Mouse (Mus musculus) granulocyte monocyte progenitor cell, adult 5-6 weeks (primary cell): ENCODE data around the gene Cops7b. TPM values are rescaled to one million over a fixed set of nuclear protein-coding genes. Genes with fewer than 3 reads are reported as not detected.
A peak's percentile ranks its signal among the peaks of the same experiment; 100 is the strongest.

Source experiments
- ATAC-seq: replicated peaks from 2 replicates; pipeline ENCODE4 v1.8.0; 2016; ENCODE audit warnings: mild to moderate bottlenecking, moderate TSS enrichment, inconsistent platforms; ENCODE audit not compliant: poor library complexity, severe bottlenecking
- total RNA-seq, 2 experiments: library from RNA; stranded (forward) in 1 of 2; stranded (reverse) in 1 of 2; fragments of 200-712, 200-1000 nt in 1 of 2; fragments of >200 nt in 1 of 2; fragmentation: Nextera tagmentation in 1 of 2; gene quantifications; 2 replicates each; pipeline ENCODE4 v1.2.3; 2014 to 2017

The Cops7b gene
- total RNA-seq, 2 experiments from 2014 or later = 24.2 to 29.3 TPM

DNA sequence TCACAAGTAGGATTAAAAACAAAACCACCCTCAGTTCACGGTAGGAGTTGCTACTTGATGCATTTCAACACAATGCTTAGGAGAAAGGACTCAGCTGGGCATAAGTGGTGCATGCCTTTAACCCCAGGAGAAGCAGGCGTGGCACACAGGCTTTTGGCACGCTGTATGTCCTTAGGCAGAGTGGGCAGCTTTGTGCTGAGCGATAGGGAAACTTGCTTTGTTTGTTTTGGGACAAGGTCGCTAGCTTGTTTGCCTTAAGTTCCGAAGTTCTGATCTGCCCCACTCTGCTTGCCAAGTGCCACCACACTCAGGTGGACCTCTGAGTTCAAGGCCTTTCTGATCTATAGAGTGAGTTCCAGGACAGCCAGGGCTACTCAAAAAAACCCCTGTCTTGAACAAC is 12.6 kb downstream of the Cops7b start:
- no peak for ATAC-seq

DNA sequence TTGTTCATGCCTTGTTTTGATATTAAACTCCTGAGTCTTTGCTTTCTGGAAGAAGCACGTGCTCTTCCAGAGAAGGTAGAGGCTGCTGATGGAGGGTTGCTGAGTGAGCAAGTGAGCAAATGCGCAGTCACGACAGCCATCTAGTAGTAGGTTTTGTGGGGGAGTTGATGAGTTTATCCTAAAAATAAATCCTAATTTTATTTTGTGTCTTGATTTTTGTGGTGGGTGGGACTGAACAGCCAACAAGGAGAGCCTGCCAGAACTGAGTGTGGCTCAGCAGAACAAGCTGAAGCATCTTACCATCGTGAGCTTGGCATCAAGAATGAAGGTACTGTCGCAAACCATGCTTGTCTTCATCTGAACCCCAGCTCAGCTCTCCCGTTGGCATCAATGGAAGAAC is 13.8 kb downstream of the Cops7b start:
- ATAC-seq = no peak

DNA sequence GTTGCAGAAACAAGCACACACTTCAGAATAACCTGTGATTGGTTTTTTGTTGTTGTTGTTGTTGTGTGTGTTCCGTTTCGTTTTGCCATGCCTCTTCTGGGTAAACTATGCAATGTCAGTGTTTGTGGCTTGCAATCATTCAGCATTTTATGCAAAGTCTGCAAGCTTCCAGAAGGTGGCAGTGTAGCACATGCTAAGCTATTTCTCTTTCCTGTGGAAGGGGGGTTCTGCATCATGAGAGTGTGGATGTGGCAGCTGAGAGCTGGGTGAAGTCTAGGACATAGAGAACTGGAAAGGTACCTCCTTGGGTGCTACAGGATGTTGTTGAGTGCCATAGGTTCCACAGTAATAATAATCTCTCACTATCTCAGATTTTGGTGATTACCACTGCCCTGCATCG is 15.8 kb downstream of the Cops7b start:
- ATAC-seq = peak; percentile 48; the same call in 1 of the 2 replicates

DNA sequence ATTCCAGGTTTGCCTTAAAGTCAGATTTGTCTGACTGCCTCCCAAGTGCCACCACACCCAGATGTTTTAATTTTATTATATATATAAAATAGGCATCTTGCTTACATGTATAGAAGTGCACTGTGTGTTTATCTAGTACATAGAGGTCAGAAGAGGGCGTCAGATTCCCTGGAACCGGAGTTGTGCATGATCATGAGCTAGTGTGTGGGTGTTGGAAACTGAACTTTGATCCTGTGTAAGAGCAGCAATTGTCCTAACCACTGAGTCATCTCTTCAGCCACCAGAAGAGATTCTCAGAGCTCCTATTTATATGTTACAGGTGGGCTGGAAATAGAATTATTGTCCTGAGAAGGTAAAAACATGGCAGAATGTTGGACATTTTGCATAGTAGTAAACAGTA is 17.4 kb downstream of the Cops7b start:
- ATAC-seq = no peak

DNA sequence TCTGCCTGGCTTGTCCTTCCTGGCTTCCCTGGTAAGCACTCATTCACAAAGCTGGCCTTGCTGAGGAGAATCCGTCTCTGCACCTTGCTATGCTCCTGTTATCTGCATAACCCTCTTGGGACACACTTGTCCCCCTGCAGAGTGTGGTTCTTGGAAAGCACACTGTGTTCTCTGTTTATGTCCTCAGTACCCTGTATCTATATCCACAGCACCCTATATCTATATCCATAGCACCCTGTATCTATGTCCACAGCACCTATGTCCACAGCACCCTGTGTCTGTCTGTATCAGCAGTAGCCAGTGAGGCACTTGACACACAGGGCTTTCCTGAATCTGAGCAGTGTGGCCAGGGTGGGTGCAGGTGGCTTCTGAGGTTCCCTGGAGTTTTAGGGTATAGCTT is 28.2 kb downstream of the Cops7b start:
- no peak for ATAC-seq

DNA sequence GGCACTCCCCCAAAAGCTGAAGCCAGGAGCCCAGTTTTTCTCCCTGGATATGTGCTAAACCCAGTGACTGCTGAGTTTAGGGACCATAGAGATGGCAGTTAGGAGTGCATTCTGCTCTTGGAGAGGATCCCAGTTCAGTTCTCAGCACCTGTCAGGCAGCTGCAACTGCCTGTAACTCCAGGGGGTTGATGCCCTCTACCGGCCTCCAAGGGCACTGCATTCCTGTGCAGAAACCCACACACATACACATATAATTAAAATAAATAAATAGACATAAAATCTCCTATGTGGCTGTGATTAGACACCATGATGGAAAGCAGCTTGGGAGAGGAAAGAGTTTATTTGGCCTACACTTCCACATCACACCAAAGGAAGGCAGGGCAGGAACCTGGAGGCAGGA is 29.4 kb downstream of the Cops7b start:
- no peak for ATAC-seq

DNA sequence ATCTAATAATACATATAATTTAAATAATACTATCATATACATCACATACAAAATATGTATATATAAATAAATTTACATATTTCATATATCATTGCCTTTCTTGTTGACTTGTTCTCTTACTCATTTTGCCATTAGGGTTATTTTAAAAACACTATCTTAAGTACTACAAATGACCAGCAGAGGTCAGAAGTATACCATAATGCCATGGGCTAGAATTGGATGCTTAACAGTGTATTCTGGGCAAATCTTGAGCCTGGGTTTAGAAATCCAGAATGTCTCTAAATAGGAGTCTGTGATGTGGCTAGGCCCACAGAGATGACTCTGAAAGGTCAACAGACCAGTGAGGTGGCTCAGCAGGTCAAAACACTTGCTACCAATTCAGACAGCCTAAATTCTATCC is 31.6 kb downstream of the Cops7b start:
- ATAC-seq = 0 out of 2 replicates have a peak, but pooled peaks have one; percentile 44

DNA sequence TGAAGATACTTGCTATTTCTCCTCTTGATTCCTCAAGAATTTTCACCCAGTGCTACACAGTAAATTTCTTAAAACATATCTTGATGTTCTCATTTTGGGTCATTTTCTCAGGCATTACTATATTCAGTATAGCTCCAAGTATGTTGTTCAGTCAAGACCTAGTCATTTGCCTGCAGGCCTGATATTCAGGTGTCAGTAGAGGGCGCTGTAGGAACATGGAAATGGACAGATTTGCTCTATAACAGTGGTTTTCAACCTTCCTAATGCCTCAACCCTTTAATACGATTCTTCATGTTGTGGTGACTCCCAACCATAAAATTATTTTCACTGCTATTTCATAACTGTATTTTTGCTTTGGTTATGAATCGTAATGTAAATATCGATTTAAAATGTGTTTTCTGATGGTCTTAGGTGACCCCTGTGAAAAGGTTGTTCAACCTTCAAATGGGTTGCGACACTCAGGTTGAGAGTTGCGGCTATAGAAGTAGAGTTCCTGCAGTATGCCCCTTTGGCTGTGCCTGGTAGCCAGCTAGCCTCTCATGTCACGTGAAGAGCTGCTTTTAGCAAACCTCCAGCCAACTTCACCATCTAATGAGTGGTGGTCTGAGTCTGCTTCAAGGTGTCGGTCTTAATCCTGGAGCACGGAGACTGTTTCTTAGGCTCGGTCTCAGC is 35.9 kb downstream of the Cops7b start:
- peak; percentile 69; the same call in 1 of the 2 replicates for ATAC-seq

DNA sequence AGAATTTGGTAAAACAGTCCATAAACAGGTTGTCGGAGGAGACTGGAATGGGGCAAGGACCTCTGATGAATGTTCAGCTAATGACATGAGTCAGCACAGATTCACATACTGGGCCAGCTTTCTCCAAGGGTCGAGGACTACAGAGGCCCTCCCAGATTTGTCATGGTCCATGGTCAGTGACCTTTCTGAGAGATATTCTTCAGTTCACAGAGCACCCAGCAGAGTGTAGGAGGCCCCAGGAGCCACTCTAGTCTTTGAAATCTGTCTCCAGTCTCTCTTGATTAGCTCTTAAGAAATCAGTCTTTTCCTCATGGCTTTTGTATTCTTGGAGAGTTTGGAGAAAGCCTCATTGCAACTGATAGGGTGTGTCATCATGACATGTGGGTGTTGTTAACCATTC is 39.6 kb downstream of the Cops7b start:
- ATAC-seq = no peak

DNA sequence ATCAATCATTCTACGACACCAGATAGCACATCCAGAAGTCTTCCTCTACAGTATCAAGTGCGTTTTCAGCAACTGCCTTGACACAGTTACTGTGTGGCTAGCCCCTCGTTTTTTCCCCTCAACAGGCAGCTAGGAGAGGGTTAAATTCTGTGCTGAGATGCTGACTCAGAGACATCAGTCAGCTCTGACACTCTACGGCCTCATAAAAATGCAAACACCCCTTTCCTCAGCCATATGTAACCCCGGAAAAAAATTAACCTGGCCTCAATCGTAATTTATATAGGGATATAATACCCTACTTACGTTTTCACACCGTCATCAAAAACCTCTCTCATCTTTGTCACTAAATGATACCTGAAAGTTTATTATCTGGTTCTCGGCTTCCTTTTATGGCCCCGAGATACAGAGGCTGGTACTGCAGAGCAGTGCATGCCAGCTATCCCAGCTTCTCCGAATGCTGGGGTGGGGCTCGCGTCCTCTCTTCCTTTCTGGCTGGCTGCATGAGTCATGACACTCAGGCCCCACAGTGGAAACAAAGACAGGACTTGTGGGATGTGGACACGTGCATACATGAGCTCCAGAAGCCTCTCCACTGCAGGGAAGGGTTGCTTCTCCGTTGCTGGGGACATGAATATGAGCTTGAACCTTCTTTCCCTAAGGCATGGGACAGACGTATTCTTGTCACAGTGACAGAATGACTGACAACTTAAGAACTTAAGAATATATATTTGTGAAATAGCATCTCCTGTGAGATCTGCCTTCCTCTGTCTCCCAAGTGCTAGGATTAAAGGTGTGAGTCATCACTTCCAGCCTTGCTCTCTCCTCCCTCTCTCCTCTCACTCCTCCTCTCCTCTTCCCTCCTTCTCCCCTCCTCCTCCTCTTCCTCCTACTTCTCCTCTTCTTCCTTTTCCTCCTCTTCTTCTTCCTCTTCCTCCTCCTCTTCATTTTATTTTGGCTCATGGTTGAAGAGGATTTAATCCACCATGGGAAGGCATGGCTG is 40.6 kb downstream of the Cops7b start:
- no peak for ATAC-seq

DNA sequence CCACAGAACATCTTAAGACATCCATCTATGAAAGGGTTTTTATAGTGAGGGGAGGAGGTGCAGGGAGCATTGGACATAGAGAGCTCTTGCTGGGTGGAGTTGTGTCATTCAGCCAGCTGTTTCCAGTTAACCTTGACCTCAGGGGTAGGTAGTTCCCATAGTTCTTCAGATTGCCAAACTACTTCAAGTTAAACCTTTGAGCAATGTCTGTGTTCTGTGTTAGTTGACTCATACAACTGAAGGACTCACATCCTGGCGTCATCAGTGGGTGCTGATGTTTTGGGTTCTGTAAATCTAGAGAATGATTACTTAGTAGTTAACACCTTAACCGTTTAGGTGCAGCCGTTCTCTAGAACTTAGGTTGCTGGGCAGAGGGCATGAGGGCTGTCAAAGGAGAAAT is 45.6 kb downstream of the Cops7b start:
- no peak for ATAC-seq

DNA sequence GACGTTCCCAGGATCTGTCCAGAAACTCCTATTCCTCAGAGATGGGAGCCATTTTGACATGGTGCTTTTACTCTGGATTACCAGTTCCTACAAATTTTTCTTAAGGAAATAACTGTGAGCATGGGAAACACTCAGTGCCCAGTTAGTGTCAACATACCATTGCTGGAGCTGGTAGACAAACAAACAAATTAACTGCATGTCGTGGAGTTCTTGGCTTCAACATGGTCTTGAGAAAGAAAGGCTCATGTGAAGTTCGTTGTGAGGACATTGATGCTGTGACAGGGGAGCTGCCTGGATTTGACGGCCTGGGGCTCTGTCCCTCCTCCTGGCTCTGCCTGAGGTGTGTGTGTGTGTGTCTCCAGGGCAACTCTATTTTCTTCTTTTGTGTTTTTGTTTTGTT is 47.2 kb downstream of the Cops7b start:
- no peak for ATAC-seq

DNA sequence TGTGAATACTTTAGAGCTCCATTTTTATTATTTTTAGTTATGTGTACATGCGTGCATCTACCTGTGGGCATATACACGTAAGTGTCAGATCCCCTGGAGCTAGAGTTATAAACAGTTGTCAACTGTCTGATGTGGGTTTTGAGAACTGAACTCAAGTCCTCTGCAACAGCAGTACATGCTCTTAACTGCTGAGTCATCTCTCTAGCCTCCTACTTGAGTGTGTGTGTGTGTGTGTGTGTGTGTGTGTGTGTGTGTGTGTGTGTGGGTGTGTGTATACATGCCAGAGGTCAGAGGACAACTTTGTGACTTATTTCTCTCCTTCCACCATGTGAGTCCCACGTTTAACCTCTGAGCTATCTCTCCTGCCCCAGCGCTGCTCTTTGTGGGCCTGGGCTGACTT is 47.8 kb downstream of the Cops7b start:
- no peak for ATAC-seq

DNA sequence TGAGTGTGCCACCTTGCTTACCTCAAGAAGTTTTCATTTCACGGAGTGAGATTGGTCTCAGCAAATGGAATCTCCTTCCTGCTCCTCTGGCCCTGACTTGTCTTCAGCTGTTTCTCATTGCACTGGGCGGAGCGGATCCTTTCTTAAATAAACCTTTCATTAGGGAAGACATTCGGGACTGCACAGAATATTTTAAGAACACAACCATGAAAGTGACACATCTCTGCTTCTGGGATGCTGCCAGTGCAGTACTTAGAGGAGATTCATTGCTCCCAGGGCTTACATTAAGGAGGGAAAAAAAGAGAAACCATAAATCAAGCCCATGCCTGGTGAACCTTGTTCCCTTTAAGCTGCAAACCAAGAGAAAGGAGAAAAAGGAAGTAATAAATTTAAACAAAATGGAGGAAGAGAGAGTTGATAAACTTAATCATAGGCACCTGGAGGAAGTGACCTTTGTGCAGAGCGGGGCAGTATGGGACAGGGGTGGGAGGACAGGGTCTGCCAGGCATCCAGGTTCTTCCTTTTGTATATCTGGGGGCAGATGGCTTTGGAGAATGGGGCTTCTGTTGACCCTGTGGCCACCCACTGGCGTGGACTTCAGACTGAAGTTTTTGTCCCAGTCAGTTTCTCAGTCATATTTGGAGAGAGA is 50.2 kb downstream of the Cops7b start:
- ATAC-seq = peak; percentile 59

DNA sequence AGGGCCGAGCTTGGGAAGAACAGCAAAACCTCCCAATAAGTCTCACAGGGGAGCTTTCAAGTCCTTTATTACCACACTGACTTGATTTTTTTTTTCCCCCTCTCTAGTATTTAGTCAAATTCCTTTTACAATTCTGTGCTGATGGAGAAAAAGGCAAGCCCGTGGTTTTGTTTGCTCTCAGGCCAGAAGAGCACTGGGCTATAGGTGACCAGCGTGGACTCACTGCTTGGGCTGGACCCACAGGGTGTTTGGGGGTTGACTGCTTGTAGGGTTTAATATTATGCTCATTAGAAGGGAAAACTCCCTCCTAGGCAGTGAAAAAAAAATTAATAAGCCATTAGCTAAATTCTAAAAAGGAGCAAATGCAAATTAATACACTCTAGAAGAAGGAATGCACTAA is 50.7 kb downstream of the Cops7b start:
- ATAC-seq = no peak

DNA sequence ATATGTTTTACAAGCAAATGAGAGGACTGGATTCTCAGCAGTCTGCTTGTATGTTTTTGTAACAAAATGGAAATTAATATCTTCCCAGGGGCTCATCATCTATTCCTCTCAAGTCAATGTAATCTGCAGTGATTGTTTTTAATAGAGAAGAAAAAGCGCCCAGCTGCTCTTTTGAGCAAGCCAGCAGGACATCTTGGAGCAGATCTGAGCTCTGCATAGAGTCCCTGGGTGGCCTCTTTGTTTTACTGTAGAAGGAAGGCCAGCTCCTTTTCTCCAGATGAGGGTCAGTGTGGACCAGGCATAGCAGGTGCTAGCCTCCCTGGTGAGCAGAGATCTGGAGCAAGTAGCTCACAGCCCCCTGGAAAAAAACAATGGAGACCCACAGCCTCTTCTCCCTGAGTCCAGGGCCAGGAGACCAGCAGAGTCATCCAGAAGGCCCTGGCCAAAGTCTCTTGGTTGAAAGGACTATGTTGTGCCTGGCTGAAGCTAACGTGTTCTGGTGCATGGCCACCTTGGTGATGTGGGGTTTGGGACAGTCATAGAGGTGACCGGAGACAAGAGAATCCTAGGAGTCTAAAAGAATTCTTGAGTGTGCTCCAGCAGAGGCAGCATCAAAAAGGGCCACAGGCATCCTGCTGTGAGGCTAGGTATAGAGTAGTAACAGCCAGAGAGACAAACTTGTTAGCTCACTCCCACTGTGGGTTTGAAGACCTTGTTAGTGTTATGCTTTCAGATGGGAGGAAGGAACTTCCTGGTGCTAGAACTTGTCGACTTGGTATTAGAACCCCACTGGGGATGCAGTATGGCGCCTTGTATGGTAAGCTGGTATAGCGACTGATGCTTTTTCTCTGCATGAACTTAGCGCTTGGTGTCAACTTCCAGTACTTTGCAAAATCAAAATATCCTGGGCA is 51.4 kb downstream of the Cops7b start:
- no peak for ATAC-seq

DNA sequence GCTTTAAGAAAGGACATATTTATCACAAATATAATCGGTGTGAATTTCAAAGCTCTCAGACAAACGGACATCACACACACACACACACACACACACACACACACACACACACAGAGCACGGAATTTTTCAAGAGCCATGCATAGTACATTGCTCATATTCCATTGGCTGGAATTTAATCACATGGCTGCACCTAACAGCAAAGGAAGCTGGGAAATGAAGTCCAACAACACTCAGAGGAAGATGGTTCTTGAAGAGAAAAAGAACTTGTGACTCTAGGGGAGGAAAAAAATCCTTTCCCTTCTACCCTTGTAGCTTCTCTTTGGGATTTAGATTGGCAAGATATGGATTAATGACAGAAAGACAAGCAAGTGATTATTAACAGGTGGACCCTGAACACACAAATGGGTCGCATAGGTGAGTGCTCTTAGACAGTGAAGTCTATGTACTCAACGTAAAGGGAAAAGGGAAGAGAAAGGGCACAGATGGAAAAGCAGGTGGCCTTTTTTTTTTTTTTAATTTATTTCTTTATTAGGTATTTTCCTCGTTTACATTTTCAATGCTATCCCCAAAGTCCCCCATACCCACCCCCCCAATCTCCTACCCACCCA is 52.2 kb downstream of the Cops7b start:
- no peak for ATAC-seq

DNA sequence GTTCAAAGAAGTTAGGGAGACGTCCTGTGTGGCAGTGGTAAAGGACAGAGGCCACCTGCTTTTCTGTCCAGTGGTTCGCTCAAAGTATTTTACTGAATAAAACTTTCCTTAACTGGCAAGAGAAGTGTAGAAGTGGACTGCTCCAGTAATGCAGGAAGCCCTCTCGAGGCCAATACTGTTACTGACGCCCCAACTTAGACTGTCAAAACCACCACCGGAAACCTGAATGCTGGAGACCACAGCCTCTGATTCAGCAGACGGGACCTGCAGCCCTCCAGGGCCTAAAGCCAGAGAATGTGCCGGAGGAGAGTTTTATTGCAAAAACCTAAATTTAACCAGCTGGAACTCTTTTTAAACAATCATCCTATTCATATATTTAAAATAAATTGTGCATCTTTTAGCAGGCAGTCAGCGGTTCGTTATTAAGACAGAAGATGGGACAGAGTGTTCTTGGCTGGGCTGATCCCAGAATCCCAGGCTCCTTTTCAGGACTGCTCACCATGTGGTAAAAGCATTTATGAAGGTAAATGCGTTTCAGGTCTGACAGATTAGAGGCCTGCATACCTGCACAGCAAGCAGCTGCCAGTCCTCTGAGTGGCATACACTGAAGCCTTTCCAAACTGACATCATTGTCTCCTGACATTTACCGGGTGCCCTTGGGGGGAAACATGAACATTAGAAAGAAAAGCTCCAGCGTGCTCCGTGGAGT is 60.6 kb downstream of the Cops7b start:
- peak; percentile 96 for ATAC-seq

DNA sequence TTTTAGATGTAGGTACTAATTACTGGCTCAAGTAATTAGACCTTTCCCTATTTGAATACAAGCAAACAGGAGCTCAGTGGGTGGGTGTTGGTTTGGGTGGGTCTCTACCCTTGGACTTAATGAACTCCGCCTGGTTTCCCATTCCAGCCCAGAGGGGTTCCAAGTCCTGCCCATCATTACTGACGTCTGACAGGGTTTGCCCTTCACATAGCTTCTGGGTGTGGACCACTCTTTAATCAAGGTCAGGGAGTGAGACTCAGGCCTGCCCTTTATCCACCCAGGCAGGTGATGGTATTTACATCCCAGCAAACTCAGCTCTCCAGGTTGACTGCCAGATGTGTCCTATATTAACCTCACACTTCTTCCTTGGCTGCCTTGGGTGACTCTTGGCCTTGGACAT is 64.8 kb downstream of the Cops7b start:
- no peak for ATAC-seq
